Mouse (Mus musculus) myocyte (in vitro differentiated cells): ENCODE measurements around the gene Nxn.

Experiments used
- CEBPB ChIP-seq: IDR thresholded peaks from 2 replicates; pipeline ENCODE4 v1.6.1; 2011; ENCODE audit warnings: mild to moderate bottlenecking, moderate library complexity; ENCODE audit not compliant: poor library complexity, insufficient read depth, severe bottlenecking
- MYOG ChIP-seq, 3 experiments: IDR thresholded peaks; one replicate each; pipeline ENCODE4 v1.6.1; 2011; ENCODE audit warnings: control low read depth in 2 of 3, low read depth in 2 of 3, mild to moderate bottlenecking in 2 of 3; ENCODE audit not compliant: insufficient read length in 2 of 3, control insufficient read depth in 1 of 3, insufficient read depth in 1 of 3
- TCF12 ChIP-seq: IDR thresholded peaks from one replicate; pipeline ENCODE4 v1.6.1; 2011; ENCODE audit warnings: mild to moderate bottlenecking, control low read depth; ENCODE audit not compliant: poor library complexity, insufficient read depth, severe bottlenecking

- TF ChIP-seq MYOG (IDR thresholded peaks at IDR 0.05; ENCODE audit: control insufficient read depth in 1 of 3, insufficient read depth in 1 of 3, insufficient read length in 2 of 3, low read depth in 2 of 3), result no peak
- TF ChIP-seq TCF12, result no peak
- TF ChIP-seq CEBPB, result no peak
These were observed 55.9 kb downstream of the Nxn start for GRCm38 (mm10) chr11:76343031-76343430.
